Mouse (Mus musculus): ENCODE results near the gene Fchsd2.

The Fchsd2 gene

GRCm38 (mm10) chr7:101066009-101066408 lies 26.7 kb upstream of the Fchsd2 start:
- Histone ChIP-seq H3K27me3 (ENCODE audit: control insufficient read depth, insufficient read depth, low read length, poor library complexity, severe bottlenecking) (no peaks in the 10 kb centered on the region), H3K36me3 (ENCODE audit: control insufficient read depth, insufficient read depth, low read length, poor library complexity, severe bottlenecking) (no peaks in the 10 kb centered on the region)
- no peak for DNase-seq (ENCODE audit: low read depth, low spot score)

GRCm38 (mm10) chr7:101066650-101067346 lies 25.9 kb upstream of the Fchsd2 start:
- no peaks in the 10 kb centered on the region for H3K36me3 ChIP-seq (ENCODE audit: control insufficient read depth, insufficient read depth, low read length, poor library complexity, severe bottlenecking)
- no peaks in the 10 kb centered on the region for H3K27me3 ChIP-seq (ENCODE audit: control insufficient read depth, insufficient read depth, low read length, poor library complexity, severe bottlenecking)
- peak; percentile 59 for DNase-seq (ENCODE audit: low read depth, low spot score)

- Histone ChIP-seq H3K27me3 (ENCODE audit: control insufficient read depth, insufficient read depth, low read length, poor library complexity, severe bottlenecking) (no peaks in the 10 kb centered on the region), H3K36me3 (ENCODE audit: control insufficient read depth, insufficient read depth, low read length, poor library complexity, severe bottlenecking) (no peaks in the 10 kb centered on the region)
- DNase-seq (ENCODE audit: low read depth, low spot score): peak; percentile 76
These were observed 25.1 kb upstream of the Fchsd2 start for GRCm38 (mm10) chr7:101067521-101067920.

GRCm38 (mm10) chr7:101069271-101069670 lies 23.4 kb upstream of the Fchsd2 start:
- Histone ChIP-seq H3K27me3 (ENCODE audit: control insufficient read depth, insufficient read depth, low read length, poor library complexity, severe bottlenecking) (no peaks in the 10 kb centered on the region), H3K36me3 (ENCODE audit: control insufficient read depth, insufficient read depth, low read length, poor library complexity, severe bottlenecking) (no peaks in the 10 kb centered on the region)
- DNase-seq (ENCODE audit: low read depth, low spot score): no peak

GRCm38 (mm10) chr7:101070406-101070805 lies 22.3 kb upstream of the Fchsd2 start:
- H3K36me3 ChIP-seq (ENCODE audit: control insufficient read depth, insufficient read depth, low read length, poor library complexity, severe bottlenecking): no peaks in the 10 kb centered on the region
- DNase-seq (ENCODE audit: low read depth, low spot score): no peak
- H3K27me3 ChIP-seq (ENCODE audit: control insufficient read depth, insufficient read depth, low read length, poor library complexity, severe bottlenecking): no peaks in the 10 kb centered on the region

- Histone ChIP-seq H3K36me3 (ENCODE audit: control insufficient read depth, insufficient read depth, low read length, poor library complexity, severe bottlenecking) (no peaks in the 10 kb centered on the region), H3K27me3 (ENCODE audit: control insufficient read depth, insufficient read depth, low read length, poor library complexity, severe bottlenecking) (no peaks in the 10 kb centered on the region)
- no peak for DNase-seq (ENCODE audit: low read depth, low spot score)
These were observed 21.6 kb upstream of the Fchsd2 start for GRCm38 (mm10) chr7:101071020-101071419.

GRCm38 (mm10) chr7:101072123-101072740 lies 20.4 kb upstream of the Fchsd2 start:
- no peaks in the 10 kb centered on the region for H3K36me3 ChIP-seq (ENCODE audit: control insufficient read depth, insufficient read depth, low read length, poor library complexity, severe bottlenecking)
- DNase-seq (ENCODE audit: low read depth, low spot score): peak; percentile 44

GRCm38 (mm10) chr7:101074170-101074767 lies 18.4 kb upstream of the Fchsd2 start:
- no peak for DNase-seq (ENCODE audit: low read depth, low spot score)
- Histone ChIP-seq H3K36me3 (ENCODE audit: control insufficient read depth, insufficient read depth, low read length, poor library complexity, severe bottlenecking) (no peaks in the 10 kb centered on the region), H3K27me3 (ENCODE audit: control insufficient read depth, insufficient read depth, low read length, poor library complexity, severe bottlenecking) (no peaks in the 10 kb centered on the region)

More at GRCm38 (mm10) chr7:101072123-101072740, 20.4 kb upstream of the Fchsd2 start:
- no peaks in the 10 kb centered on the region for H3K27me3 ChIP-seq (ENCODE audit: control insufficient read depth, insufficient read depth, low read length, poor library complexity, severe bottlenecking)

GRCm38 (mm10) chr7:101083562-101084166 lies 9.0 kb upstream of the Fchsd2 start:
- DNase-seq (ENCODE audit: low read depth, low spot score): no peak
- H3K36me3 ChIP-seq (ENCODE audit: control insufficient read depth, insufficient read depth, low read length, poor library complexity, severe bottlenecking): no peaks in the 10 kb centered on the region
- no peaks in the 10 kb centered on the region for H3K27me3 ChIP-seq (ENCODE audit: control insufficient read depth, insufficient read depth, low read length, poor library complexity, severe bottlenecking)

- Histone ChIP-seq H3K27me3 (ENCODE audit: control insufficient read depth, insufficient read depth, low read length, poor library complexity, severe bottlenecking) (no peaks in the 10 kb centered on the region), H3K36me3 (ENCODE audit: control insufficient read depth, insufficient read depth, low read length, poor library complexity, severe bottlenecking) (no peaks in the 10 kb centered on the region)
- DNase-seq (ENCODE audit: low read depth, low spot score): no peak
These were observed 7.7 kb upstream of the Fchsd2 start for GRCm38 (mm10) chr7:101084816-101085456.

GRCm38 (mm10) chr7:101085779-101086178 lies 6.9 kb upstream of the Fchsd2 start:
- H3K27me3 ChIP-seq (ENCODE audit: control insufficient read depth, insufficient read depth, low read length, poor library complexity, severe bottlenecking): no peaks in the 10 kb centered on the region
- no peaks in the 10 kb centered on the region for H3K36me3 ChIP-seq (ENCODE audit: control insufficient read depth, insufficient read depth, low read length, poor library complexity, severe bottlenecking)
- no peak for DNase-seq (ENCODE audit: low read depth, low spot score)

- no peak for DNase-seq (ENCODE audit: low read depth, low spot score)
- no peaks in the 10 kb centered on the region for H3K36me3 ChIP-seq (ENCODE audit: control insufficient read depth, insufficient read depth, low read length, poor library complexity, severe bottlenecking)
- no peaks in the 10 kb centered on the region for H3K27me3 ChIP-seq (ENCODE audit: control insufficient read depth, insufficient read depth, low read length, poor library complexity, severe bottlenecking)
These were observed 4.0 kb upstream of the Fchsd2 start for GRCm38 (mm10) chr7:101088687-101089086.

GRCm38 (mm10) chr7:101089242-101089641 lies 3.4 kb upstream of the Fchsd2 start:
- Histone ChIP-seq H3K36me3 (ENCODE audit: control insufficient read depth, insufficient read depth, low read length, poor library complexity, severe bottlenecking) (no peaks in the 10 kb centered on the region), H3K27me3 (ENCODE audit: control insufficient read depth, insufficient read depth, low read length, poor library complexity, severe bottlenecking) (no peaks in the 10 kb centered on the region)
- DNase-seq (ENCODE audit: low read depth, low spot score): no peak

- H3K27me3 ChIP-seq (ENCODE audit: control insufficient read depth, insufficient read depth, low read length, poor library complexity, severe bottlenecking): no peaks in the 10 kb centered on the region
- H3K36me3 ChIP-seq (ENCODE audit: control insufficient read depth, insufficient read depth, low read length, poor library complexity, severe bottlenecking): no peaks in the 10 kb centered on the region
- DNase-seq (ENCODE audit: low read depth, low spot score): peak; percentile 73
These were observed 568 bp downstream of the Fchsd2 start for GRCm38 (mm10) chr7:101093231-101093630.

- DNase-seq (ENCODE audit: low read depth, low spot score): peak; percentile 74
- no peaks in the 10 kb centered on the region for H3K27me3 ChIP-seq (ENCODE audit: control insufficient read depth, insufficient read depth, low read length, poor library complexity, severe bottlenecking)
- H3K36me3 ChIP-seq (ENCODE audit: control insufficient read depth, insufficient read depth, low read length, poor library complexity, severe bottlenecking): no peaks in the 10 kb centered on the region
These were observed 2.1 kb downstream of the Fchsd2 start for GRCm38 (mm10) chr7:101094746-101095145.
